Mouse (Mus musculus) E14TG2a.4 (cell line): ENCODE data around the gene Cd72.
"Not testable (repeated sequence)": the region's sequence is repeated elsewhere in the genome, so short reads cannot be mapped to it uniquely, and the experiment has no call there.

Experiments
- H3K27me3 ChIP-seq: 2 replicates; pipeline ENCODE4 v1.6.1; 2014; ENCODE audit warnings: low read length, control low read depth; ENCODE audit not compliant: insufficient read depth
- H3K36me3 ChIP-seq: 2 replicates; pipeline ENCODE4 v1.6.1; 2014; ENCODE audit warnings: low read length, control low read depth; ENCODE audit not compliant: insufficient read depth
- H3K4me1 ChIP-seq: replicated peaks from 2 replicates; pipeline ENCODE4 v1.6.1; 2014; ENCODE audit warnings: low read depth, low read length, control low read depth
- H3K4me3 ChIP-seq: replicated peaks from 2 replicates; pipeline ENCODE4 v1.5.1; 2014; ENCODE audit warnings: mild to moderate bottlenecking, low read length
- H3K9me3 ChIP-seq: 2 replicates; pipeline ENCODE4 v1.6.1; 2014; ENCODE audit warnings: low read length, control low read depth
- CTCF ChIP-seq: conservative IDR thresholded peaks from 2 replicates; pipeline ENCODE4 v1.5.1; 2014; ENCODE audit warnings: low read length
- NANOG ChIP-seq: IDR thresholded peaks from 2 replicates; pipeline ENCODE4 v1.6.1; 2014; ENCODE audit warnings: borderline replicate concordance, low read length, mixed read lengths
- POU5F1 ChIP-seq: IDR thresholded peaks from 2 replicates; pipeline ENCODE4 v1.6.1; 2014; ENCODE audit warnings: low read length, borderline replicate concordance

The Cd72 gene

DNA sequence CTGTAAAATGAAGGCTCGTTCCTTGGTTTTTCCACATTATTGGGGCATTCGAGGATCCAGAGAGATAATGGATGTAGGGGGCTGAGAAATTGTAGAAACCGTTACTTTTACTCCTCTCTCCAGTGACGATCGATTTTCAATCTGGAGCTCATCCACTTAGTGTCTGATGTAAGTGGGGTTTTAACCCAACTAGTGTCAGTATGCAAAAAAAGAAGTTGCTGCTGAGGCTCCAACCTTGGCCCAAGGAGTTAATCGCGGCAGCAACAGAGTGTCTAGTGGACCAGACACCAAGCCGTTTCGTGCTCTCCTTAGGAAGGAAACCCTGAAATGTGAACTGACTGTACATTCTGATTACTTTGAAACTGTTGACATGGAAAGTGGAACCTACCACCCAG is 39.4 kb upstream of the Cd72 start:
- Histone ChIP-seq H3K4me1 (peaks cover 56% of the 10 kb centered on the region), H3K36me3 (peaks cover 40% of the 10 kb centered on the region), H3K4me3 (peak overlapping the region; percentile 92), H3K27me3 (peaks cover 11% of the 10 kb centered on the region; the same call in 1 of the 2 replicates), H3K9me3 (no peaks in the 10 kb centered on the region)
- TF ChIP-seq NANOG (no peak), CTCF (no peak), POU5F1 (no peak)

- Histone ChIP-seq H3K27me3 (peaks cover 9% of the 10 kb centered on the region; the same call in 1 of the 2 replicates), H3K36me3 (peaks cover 37% of the 10 kb centered on the region), H3K4me3 (peak overlapping the region; percentile 92), H3K9me3 (no peaks in the 10 kb centered on the region), H3K4me1 (peaks cover 51% of the 10 kb centered on the region)
- TF ChIP-seq CTCF (no peak), POU5F1 (no peak), NANOG (no peak)
Measured at GRCm38 (mm10) chr4:43493186-43493845, 38.9 kb upstream of the Cd72 start.

DNA sequence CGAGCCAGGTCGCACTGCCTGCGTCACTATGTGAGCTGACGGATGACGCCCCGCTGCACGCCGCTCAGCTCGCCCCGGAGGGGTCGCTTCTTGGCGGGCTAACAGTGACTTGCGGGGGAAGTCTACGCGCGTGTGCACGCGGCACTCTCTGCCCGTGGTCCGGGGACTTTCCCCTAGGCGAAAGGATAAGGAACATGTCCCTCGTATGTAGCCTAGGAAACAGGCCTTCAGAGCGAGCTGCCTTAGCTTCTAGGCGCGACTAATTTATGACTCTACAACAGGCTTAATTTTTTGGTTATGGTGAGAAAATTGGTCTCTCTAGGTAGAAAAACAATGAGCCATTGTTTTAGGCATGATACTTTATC is 38.4 kb upstream of the Cd72 start, which contains the start of gene Ccdc107:
Ccdc107 (plus strand) TSS at position 80 of the 365 bp plus-strand sequence.
- no peak for TF ChIP-seq CTCF
- no peak for TF ChIP-seq NANOG
- no peak for TF ChIP-seq POU5F1
- H3K4me3 ChIP-seq = peak within 1 kb of the TSS; percentile 92

GRCm38 (mm10) chr4:43492101-43492820 is 37.8 kb upstream of the Cd72 start:
- Histone ChIP-seq H3K4me1 (peaks cover 40% of the 10 kb centered on the region), H3K4me3 (peak overlapping the region; percentile 58), H3K36me3 (peaks cover 27% of the 10 kb centered on the region), H3K9me3 (no peaks in the 10 kb centered on the region), H3K27me3 (0 out of 2 replicates have a peak, but pooled peaks cover 6% of the 10 kb centered on the region)
- TF ChIP-seq NANOG (no peak), CTCF (no peak), POU5F1 (no peak)

More for the DNA sequence above, 38.4 kb upstream of the Cd72 start, which contains the start of gene Ccdc107:
- Histone ChIP-seq H3K27me3 (0 out of 2 replicates have a peak, but pooled peaks cover 6% of the 10 kb centered on the region), H3K36me3 (peaks cover 32% of the 10 kb centered on the region), H3K4me1 (peaks cover 46% of the 10 kb centered on the region), H3K9me3 (no peaks in the 10 kb centered on the region)

DNA sequence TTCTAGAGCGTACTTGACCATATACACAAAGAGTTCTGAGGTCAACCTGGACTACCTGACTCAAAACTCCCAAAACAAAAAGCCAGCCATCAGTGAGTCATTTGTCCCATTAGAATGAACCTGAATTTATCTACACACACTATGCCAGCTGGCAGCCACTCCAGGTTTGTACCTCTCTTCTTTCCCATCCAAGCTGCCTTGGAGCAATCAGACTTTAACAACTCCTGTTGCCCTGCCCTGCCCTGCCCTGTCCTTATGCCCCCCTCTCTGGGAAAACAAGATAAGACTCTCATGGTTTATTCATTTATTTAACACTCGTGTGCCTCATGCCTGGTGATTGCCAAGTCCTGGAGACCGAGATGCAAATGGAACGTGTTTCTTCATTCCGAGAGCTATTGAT is 36.4 kb upstream of the Cd72 start:
- peaks cover 12% of the 10 kb centered on the region for H3K36me3 ChIP-seq
- H3K9me3 ChIP-seq = no peaks in the 10 kb centered on the region
- 0 out of 2 replicates have a peak, but pooled peaks cover 6% of the 10 kb centered on the region for H3K27me3 ChIP-seq
- peaks cover 26% of the 10 kb centered on the region for H3K4me1 ChIP-seq
- H3K4me3 ChIP-seq = no peak overlapping the region
- TF ChIP-seq NANOG = no peak
- TF ChIP-seq POU5F1 = no peak
- no peak for TF ChIP-seq CTCF

- Histone ChIP-seq H3K4me1 (peaks cover 14% of the 10 kb centered on the region), H3K9me3 (no peaks in the 10 kb centered on the region), H3K4me3 (no peak overlapping the region), H3K36me3 (peaks cover under 1% of the 10 kb centered on the region; the same call in 1 of the 2 replicates), H3K27me3 (no peaks in the 10 kb centered on the region)
- TF ChIP-seq POU5F1 (no peak), CTCF (no peak)
Measured at GRCm38 (mm10) chr4:43489611-43490010, 35.2 kb upstream of the Cd72 start.

DNA sequence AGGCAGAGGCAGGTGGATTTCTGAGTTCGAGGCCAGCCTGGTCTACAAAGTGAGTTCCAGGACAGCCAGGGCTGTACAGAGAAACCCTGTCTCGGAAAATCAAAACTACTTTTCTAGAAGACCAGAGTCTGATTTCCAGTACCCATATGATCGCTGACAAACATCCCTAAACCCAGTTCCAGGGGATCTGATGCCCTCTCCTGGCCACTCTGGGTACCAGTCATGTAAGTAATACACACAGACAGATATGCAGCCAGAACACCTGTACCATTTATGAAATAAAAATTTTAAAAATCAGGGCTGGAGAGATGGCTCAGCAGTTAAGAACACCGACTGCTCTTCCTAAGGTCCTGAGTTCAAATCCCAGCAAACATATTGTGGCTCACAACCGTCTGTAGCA is 31.2 kb upstream of the Cd72 start:
- not testable (repeated sequence) for H3K27me3 ChIP-seq, H3K9me3 ChIP-seq, H3K36me3 ChIP-seq, H3K4me1 ChIP-seq, H3K4me3 ChIP-seq
- peak; percentile 53 for TF ChIP-seq CTCF

DNA sequence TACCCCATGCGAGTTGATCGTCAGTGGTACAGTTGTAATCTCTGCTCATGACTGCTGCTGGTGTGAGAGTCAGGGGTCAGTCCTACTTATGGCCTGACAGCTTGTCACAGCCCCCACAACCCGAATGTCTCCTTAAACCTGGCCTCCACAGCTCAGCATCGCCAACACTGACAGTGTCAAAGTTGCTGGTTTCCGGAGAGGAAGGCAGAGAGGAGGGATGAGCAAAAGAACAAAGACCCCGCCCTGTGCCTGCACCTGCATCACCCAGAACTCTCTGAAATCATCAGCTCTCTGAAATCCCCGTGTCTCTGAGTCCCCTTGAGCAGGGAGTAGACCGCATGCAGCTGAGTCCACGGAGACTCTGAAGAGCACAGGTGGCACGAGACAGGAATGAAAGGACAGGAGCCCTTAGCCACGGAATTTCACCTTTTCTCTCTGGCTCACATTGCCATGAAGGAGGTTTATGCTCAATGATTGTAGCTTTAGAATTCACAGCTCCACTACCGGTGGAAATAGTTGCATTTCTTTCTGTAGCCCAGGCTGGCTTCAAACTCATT is 29.2 kb upstream of the Cd72 start, which contains the start of gene Sit1:
Sit1 (minus strand) TSS at position 200 of the 557 bp plus-strand sequence.
- TF ChIP-seq CTCF (no peak), POU5F1 (no peak), NANOG (no peak)
- no peak within 1 kb of the TSS for H3K4me3 ChIP-seq

More for the DNA sequence above, 29.2 kb upstream of the Cd72 start, which contains the start of gene Sit1:
- no peaks in the 10 kb centered on the region for H3K9me3 ChIP-seq
- H3K4me1 ChIP-seq = peaks cover 16% of the 10 kb centered on the region
- H3K36me3 ChIP-seq = no peaks in the 10 kb centered on the region
- H3K27me3 ChIP-seq = 0 out of 2 replicates have a peak, but pooled peaks cover 3% of the 10 kb centered on the region
